Mouse (Mus musculus) thymus, postnatal 10 days (tissue): ENCODE data around the gene Dazap1.
"Not testable (repeated sequence)": the region's sequence is repeated elsewhere in the genome, so short reads cannot be mapped to it uniquely, and the experiment has no call there.

ENCODE experiments used
- DNase-seq, 2 experiments: peaks; one replicate each; pipeline ENCODE4 v3.0.0; 2021; ENCODE audit warnings: low spot score in 2 of 2

The Dazap1 gene

DNA sequence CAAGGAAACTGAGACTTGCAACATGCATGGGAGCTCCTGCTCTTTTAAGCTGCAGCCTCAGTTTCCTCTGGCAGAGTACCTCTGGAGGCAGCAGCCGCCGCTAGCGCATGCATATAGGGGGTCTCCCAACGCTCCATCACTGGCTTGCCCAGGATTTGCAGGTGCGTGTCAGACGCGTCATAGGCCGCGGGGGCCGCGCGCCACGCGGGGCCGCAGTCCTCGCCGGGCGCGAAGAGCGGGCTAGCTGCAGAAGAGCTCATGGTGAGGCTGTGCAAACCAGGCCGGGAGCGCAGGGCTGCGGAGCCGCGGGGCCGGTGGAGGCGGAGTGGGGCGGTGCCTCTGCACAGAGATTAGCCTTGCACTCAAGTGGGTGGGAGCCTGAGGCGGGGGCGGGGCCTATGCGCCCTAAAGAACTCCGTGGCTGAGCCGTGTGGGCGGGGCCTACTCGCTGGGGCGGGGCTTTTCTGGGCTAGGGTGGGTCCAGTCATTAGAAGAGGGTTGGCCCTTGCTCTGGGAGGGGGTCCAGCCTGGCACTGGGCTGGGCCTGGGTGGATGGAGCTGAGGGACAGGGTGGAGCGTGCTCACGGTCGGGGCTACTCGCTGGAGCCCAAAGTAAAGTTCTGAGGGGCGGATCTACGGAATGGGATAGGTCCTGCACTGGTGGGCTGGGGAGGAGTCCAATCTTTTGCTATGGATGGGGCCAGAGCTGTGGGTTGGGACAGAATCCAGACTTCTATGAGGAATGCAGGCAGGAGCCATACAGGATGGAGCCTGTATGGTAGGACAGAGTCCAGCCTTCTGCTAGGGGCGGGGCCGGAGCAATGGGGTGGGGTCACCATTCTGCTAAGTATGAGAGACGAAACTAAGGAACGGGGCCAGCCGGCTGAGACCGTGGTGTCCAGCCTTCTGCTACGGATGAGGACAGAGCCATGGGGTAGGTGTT lies at the start of gene Dazap1, which contains the start of gene Gamt:
TSS of gene Dazap1 (plus strand) at position 845 of the 943 bp plus-strand sequence.
TSS of gene Gamt (minus strand) at position 371 of the 943 bp plus-strand sequence.
- peak; percentile 79 to 86 for DNase-seq

DNA sequence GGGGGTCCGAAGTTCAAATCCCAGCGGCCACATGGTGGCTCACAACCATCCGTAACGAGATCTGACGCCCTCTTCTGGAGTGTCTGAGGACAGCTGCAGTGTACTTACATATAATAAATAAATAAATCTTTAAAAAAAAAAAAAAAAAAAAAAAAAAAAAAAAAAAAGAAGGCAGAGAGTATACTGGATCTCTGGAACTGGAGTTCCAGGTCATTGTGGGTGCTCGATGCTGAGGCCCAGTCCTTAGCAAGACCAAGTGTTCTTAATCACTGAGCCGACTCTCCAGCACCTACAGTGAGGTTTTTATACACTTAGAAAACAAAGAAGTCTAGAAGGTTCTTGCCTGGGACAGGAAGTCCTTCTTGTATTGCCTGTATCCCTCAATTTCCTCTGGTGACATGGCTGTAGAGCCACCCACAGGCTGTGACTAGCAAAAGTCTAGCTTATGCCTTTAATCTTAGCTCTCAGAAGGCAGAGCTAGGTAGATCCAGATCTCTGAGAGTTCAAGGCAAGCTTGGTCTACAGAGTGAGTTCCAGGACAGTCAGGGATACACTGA lies 49.7 kb upstream of the Dazap1 start:
- DNase-seq: not testable (repeated sequence)

- no peak for DNase-seq
Observed at GRCm38 (mm10) chr10:80215048-80215772, 46.1 kb upstream of the Dazap1 start.

- no peak for DNase-seq
Observed at GRCm38 (mm10) chr10:80220676-80221075, 40.6 kb upstream of the Dazap1 start.

DNA sequence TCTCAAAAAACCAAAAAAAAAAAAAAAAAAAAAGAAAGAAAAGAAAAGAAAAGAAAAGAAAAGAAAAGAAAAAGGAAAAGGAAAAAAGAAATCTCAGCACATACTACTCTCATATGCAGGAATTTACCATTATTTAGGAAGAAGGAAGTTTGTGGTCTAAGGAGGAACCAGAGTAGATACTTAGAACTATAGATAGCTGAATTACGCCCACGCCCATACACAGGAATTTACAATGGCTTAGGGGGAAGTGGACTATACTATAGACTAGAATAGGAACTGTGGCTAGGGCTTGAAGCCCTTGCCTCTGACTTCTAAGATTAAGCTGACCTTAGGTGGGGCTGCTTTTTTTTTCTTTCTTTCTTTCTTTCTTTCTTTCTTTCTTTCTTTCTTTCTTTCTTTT lies 38.1 kb upstream of the Dazap1 start:
- not testable (repeated sequence) for DNase-seq

GRCm38 (mm10) chr10:80226071-80226415 lies 35.2 kb upstream of the Dazap1 start:
- DNase-seq: no peak

DNA sequence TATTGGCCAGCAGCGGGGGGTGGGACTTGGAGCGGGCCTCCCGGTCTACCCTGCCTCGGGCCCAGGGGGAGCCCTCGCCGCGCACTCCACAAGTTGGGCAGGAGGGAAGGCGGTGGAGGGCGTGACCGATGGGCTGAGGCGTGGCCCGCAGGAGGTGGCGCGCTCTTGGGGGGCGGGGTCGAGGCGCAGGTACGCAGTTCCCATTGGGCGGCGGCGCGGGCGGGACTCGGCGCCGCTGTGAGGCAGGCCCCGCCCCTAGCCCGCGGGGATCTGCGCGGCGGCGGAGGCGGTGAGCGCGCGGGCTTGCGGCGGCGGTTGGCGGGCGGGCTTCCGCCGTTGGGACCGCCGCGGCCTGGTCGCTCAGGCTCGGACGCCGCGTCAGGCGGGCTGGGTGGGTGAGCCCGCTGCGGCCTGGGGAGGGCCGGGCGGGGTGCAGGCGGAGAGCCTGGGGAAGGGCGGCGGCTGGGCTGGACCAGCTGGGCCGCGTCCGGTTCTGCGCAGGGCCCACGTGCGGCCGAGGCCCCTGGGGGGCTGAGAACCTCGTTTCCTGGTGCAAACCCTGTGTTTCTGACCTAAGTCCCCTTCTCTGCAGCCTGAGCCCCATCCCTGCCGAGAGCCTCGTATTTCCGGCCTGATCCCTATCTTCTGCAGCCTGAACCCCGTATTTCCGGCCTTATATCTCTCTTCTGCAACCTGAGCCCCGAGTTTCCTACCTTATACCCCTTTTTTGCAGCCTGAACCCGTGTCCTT lies 34.7 kb upstream of the Dazap1 start, which contains the start of gene Mum1:
TSS of gene Mum1 (plus strand) at position 19 of the 750 bp plus-strand sequence.
- DNase-seq: peak; percentile 99

DNA sequence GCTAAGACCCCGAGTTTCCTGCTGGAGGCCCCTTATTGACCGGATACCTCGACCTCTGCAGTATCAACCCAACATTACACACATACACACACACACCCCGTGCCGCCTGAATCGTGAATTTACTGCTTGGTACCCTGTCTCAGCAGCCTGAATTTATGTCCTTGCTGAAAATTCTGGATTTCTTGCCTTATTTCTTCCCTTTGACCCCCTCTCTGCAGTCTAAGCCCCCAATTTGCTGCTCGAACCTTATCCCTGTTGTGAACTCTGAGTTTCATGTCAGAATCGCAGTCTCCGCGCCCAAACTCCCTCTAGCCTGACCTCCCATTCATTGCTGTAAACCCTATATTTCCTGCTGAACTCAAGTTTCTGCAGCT lies 34.1 kb upstream of the Dazap1 start:
- DNase-seq: no peak

GRCm38 (mm10) chr10:80227877-80228775 lies 33.2 kb upstream of the Dazap1 start:
- DNase-seq: no peak

DNA sequence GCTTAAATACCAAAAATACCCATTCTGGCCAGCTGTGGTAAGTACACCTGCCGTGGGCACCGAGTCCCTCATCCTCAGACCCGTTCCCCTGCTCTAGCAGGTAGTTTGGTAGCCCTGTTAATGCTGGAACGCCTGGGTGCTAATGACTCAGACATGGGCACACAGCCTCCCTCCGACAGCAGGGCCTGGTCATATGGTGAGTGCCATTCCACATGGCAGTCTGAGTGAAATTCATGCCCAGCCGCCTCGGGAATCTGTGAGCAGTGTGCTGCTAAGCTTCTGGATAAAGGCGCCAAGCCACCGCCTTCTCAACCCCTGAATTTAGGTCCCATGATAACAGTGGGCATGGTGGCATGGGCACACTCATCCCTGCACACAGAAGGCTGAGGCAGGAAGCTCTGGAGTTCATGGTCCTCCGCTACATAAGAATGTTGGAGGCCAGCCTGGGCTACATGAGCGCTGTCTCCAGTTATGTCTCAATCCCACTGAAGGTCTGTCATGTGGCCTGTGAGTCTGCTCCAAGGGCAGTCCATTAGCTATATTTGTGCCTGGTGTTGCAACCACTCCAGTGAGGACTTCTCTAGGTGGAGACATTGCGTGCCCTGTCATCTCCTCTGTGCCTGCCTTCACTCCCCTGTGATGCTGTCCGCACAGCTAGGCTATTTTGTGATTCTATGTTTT lies 25.0 kb upstream of the Dazap1 start:
- no peak for DNase-seq

DNA sequence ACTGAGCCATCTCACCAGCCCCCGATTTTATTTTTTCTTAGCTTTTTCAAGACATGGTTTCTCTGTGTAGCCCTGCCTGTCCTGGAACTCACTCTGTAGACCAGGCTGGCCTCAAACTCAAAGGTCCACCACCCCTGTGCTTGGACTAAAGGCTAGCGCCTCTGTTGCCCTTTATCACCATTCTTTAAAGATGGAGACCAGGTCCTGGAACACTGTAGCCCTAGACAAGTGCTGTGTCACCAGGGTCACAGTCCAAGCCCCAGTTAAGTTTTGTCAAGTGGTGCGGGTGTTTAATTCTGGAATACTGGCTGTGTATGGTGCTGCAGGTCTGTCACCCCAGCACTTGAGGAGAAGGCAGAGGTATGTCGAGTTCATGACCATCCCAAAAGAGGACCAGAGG lies 24.3 kb upstream of the Dazap1 start:
- no peak for DNase-seq

DNA sequence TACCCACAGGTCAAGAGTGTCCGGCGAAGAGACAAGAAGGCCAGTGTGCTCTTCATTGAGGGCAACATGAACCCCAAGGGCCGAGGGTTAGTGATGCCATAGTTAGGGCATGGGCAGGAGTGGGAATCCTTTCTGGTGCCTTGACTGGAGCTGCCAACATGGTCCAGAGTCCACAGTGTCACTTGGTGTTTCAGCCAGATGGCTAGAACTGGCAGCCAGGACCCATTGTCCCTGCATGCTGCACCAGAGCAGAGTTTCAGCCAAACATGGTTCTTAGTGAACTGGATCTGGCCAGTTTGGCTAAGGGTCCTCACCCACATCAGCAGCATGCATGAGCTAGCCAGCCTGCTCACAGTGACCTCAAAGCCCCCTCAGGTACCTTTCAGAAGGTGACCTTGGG lies 23.0 kb upstream of the Dazap1 start:
- no peak for DNase-seq

- no peak for DNase-seq
Observed at GRCm38 (mm10) chr10:80239791-80240190, 21.5 kb upstream of the Dazap1 start.

GRCm38 (mm10) chr10:80242088-80242487 lies 19.2 kb upstream of the Dazap1 start:
- DNase-seq: no peak

DNA sequence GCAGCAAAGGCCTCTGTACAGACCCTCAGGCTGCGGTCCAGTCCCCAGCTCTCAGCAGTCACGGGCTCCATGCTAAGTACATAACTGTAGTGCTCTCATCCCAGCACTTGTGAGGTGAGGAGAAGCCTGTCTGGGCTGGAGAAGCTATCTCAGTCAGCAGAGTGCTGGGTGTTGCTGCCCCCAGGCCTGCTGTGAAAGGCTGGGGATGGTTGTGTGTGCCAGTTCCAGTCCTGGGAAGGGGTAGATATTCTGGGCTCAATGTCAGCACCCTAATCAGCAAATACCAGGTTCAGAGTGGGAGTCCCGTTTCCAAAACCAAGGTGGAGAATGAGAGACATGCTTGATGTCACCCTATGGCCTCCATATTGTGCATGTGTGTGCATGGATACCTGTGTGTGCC lies 18.7 kb upstream of the Dazap1 start:
- DNase-seq: no peak

DNA sequence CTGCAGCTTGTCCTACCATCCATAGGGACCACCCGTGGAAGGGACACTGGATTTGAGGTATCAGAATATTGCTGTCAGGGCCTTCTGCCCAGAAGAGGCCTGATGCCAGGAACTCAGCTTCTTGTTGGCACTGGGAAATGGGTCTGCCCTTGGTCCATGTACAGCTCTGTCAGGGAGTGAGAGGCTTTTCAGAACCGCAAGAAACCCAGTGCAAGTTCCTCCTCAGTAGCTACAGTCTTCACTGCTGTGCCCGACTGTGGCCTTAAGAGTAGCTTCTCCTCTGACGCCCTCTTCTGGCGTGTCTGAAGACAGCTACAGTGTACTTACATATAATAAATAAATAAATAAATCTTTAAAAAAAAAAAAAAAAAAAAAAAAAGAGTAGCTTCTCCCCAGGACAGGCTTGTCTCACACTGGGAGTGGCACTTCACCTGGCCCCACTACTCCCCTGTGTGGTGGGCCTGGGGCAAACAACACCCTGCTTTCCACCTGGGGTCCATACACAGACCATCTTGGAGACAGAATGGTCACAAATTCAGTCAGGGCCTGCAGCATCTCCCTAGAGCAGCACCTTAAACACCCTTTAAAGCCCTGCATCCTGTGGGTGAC lies 16.4 kb upstream of the Dazap1 start:
- no peak for DNase-seq

DNA sequence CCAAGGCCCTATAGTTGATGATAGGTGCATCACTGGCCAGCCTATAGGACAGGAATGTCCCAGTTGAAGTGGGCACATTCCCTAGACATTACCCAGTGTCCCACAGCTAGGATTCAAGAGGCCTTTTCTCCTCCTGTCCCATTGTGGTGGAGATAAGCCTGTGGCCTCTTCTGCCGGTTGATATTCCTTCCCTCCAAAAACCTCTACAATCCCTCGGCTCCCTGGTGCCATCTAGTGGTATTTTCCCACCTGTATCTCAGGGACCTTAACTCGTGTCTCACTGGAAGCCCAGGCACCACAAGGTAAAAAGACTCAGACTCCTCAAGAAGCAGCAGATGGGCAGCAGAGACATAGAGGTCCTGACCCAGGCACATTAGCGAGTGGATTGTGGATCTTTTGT lies 15.7 kb upstream of the Dazap1 start:
- peak; percentile 65 to 89 for DNase-seq

DNA sequence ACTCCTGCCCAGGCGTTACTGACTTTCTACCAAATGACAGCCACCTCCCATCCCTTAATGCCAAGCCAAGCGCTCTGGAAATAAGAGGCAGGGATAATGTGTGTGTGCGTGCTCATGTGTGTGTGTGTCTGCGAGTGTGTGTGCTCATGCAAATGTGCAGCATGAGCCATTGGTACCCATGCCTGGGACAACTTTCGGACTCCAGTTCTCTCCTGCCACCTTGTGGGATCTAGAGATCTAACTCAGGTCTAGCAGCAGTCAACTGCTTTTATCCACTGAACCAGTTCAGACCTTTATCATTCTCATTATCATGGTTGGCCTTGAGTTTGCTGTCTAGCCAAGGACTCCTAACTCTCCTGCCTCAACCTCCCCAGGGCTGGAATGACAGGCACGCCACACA lies 13.4 kb upstream of the Dazap1 start:
- no peak for DNase-seq

DNA sequence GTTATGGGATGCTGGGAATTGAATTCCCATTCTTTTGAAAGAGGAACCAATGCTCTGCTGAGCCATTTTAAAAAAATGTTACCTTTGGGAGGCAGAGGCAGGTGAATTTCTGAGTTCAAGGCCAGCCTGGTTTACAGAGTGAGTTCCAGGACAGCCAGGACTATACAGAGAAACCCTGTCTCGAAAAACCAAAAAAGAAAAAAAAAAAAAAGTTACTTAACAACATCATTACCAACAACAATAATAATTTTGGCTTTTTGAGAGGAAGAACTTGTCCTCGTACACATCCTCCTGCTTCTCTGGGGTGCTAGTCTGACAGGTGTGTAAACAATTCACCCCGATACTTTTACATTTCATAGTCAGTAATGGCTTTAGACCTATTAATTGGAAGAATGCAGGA lies 12.8 kb upstream of the Dazap1 start:
- not testable (repeated sequence) for DNase-seq
